Mouse (Mus musculus): ENCODE measurements at regions not wholly inside any gene's neighbourhood (a gene's known extent, or its start where the extent isn't known, plus 50 kb on each side); places are given as distances from the start of the nearest gene placed in this dataset.

GRCm38 (mm10) chr2:103143985-103144384, 70.5 kb downstream of the Apip start:
- Histone ChIP-seq H3K36me3 (ENCODE audit: insufficient read depth, low read length) (no peaks in the 10 kb centered on the region), H3K27me3 (ENCODE audit: insufficient read depth, low read length) (no peaks in the 10 kb centered on the region), H3K4me1 (replicated peaks; ENCODE audit: low read depth, low read length) (peaks cover 6% of the 10 kb centered on the region; the same call in 1 of the 2 replicates), H3K9me3 (ENCODE audit: low read length) (no peaks in the 10 kb centered on the region), H3K4me3 (replicated peaks; ENCODE audit: low read length) (no peak overlapping the region)
- TF ChIP-seq NANOG (IDR thresholded peaks at IDR 0.05; ENCODE audit: borderline replicate concordance, low read length) (no peak), CTCF (conservative IDR thresholded peaks at IDR 0.05; ENCODE audit: low read length) (no peak), POU5F1 (IDR thresholded peaks at IDR 0.05; ENCODE audit: borderline replicate concordance, low read length) (no peak)

DNA sequence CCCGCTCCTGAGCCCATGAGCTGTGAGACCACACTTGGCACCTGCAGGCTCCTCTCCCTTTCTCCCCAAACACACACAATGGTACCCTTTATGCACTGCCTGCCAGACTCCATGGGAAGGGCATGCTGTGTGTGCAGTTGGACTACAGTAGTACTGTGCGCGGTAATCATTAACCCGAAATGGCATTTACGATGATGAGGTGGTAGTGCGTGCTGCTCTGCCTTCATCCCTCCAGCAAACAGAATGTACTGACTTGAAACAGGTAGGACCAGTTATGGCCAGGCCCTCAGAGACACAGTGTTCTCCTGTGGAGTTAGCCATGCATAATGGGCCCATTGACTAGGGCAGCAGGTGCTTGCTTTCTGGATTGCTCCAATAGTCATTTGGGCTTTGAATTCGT, 70.9 kb downstream of the Apip start:
- Histone ChIP-seq H3K36me3 (ENCODE audit: insufficient read depth, low read length) (no peaks in the 10 kb centered on the region), H3K27me3 (ENCODE audit: insufficient read depth, low read length) (no peaks in the 10 kb centered on the region), H3K9me3 (ENCODE audit: low read length) (no peaks in the 10 kb centered on the region), H3K4me1 (replicated peaks; ENCODE audit: low read depth, low read length) (peaks cover 6% of the 10 kb centered on the region; the same call in 1 of the 2 replicates), H3K4me3 (replicated peaks; ENCODE audit: low read length) (no peak overlapping the region)
- TF ChIP-seq CTCF (conservative IDR thresholded peaks at IDR 0.05; ENCODE audit: low read length) = no peak
- no peak for TF ChIP-seq NANOG (IDR thresholded peaks at IDR 0.05; ENCODE audit: borderline replicate concordance, low read length)
- no peak for TF ChIP-seq POU5F1 (IDR thresholded peaks at IDR 0.05; ENCODE audit: borderline replicate concordance, low read length)

GRCm38 (mm10) chr2:103145058-103145457, 71.6 kb downstream of the Apip start:
- Histone ChIP-seq H3K36me3 (ENCODE audit: insufficient read depth, low read length) (no peaks in the 10 kb centered on the region), H3K4me3 (replicated peaks; ENCODE audit: low read length) (no peak overlapping the region), H3K4me1 (replicated peaks; ENCODE audit: low read depth, low read length) (peaks cover 6% of the 10 kb centered on the region; the same call in 1 of the 2 replicates), H3K9me3 (ENCODE audit: low read length) (no peaks in the 10 kb centered on the region), H3K27me3 (ENCODE audit: insufficient read depth, low read length) (no peaks in the 10 kb centered on the region)
- TF ChIP-seq NANOG (IDR thresholded peaks at IDR 0.05; ENCODE audit: borderline replicate concordance, low read length) (no peak), POU5F1 (IDR thresholded peaks at IDR 0.05; ENCODE audit: borderline replicate concordance, low read length) (no peak), CTCF (conservative IDR thresholded peaks at IDR 0.05; ENCODE audit: low read length) (no peak)

GRCm38 (mm10) chr2:103146132-103146531, 72.7 kb downstream of the Apip start:
- Histone ChIP-seq H3K4me3 (replicated peaks; ENCODE audit: low read length) (no peak overlapping the region), H3K9me3 (ENCODE audit: low read length) (no peaks in the 10 kb centered on the region), H3K27me3 (ENCODE audit: insufficient read depth, low read length) (no peaks in the 10 kb centered on the region), H3K36me3 (ENCODE audit: insufficient read depth, low read length) (no peaks in the 10 kb centered on the region), H3K4me1 (replicated peaks; ENCODE audit: low read depth, low read length) (peaks cover 6% of the 10 kb centered on the region; the same call in 1 of the 2 replicates)
- TF ChIP-seq POU5F1 (IDR thresholded peaks at IDR 0.05; ENCODE audit: borderline replicate concordance, low read length) = no peak
- no peak for TF ChIP-seq CTCF (conservative IDR thresholded peaks at IDR 0.05; ENCODE audit: low read length)
- no peak for TF ChIP-seq NANOG (IDR thresholded peaks at IDR 0.05; ENCODE audit: borderline replicate concordance, low read length)

- Histone ChIP-seq H3K9me3 (ENCODE audit: low read length) (no peaks in the 10 kb centered on the region), H3K4me3 (replicated peaks; ENCODE audit: low read length) (no peak overlapping the region)
- TF ChIP-seq POU5F1 (IDR thresholded peaks at IDR 0.05; ENCODE audit: borderline replicate concordance, low read length) (no peak), CTCF (conservative IDR thresholded peaks at IDR 0.05; ENCODE audit: low read length) (no peak), NANOG (IDR thresholded peaks at IDR 0.05; ENCODE audit: borderline replicate concordance, low read length) (no peak)
These were observed 79.8 kb downstream of the Apip start for GRCm38 (mm10) chr2:103153261-103153660.

GRCm38 (mm10) chr2:103167741-103168140, 94.3 kb downstream of the Apip start:
- H3K9me3 ChIP-seq (ENCODE audit: low read length) = peaks cover 6% of the 10 kb centered on the region; the same call in 1 of the 2 replicates
- no peak overlapping the region for H3K4me3 ChIP-seq (replicated peaks; ENCODE audit: low read length)
- TF ChIP-seq CTCF (conservative IDR thresholded peaks at IDR 0.05; ENCODE audit: low read length) (no peak), POU5F1 (IDR thresholded peaks at IDR 0.05; ENCODE audit: borderline replicate concordance, low read length) (no peak), NANOG (IDR thresholded peaks at IDR 0.05; ENCODE audit: borderline replicate concordance, low read length) (no peak)
- no peaks in the 10 kb centered on the region for H3K4me1 ChIP-seq (replicated peaks; ENCODE audit: low read depth, low read length)
- H3K27me3 ChIP-seq (ENCODE audit: insufficient read depth, low read length) = no peaks in the 10 kb centered on the region
- H3K36me3 ChIP-seq (ENCODE audit: insufficient read depth, low read length) = no peaks in the 10 kb centered on the region

More at GRCm38 (mm10) chr2:103153261-103153660, 79.8 kb downstream of the Apip start:
- no peaks in the 10 kb centered on the region for H3K4me1 ChIP-seq (replicated peaks; ENCODE audit: low read depth, low read length)
- no peaks in the 10 kb centered on the region for H3K36me3 ChIP-seq (ENCODE audit: insufficient read depth, low read length)
- no peaks in the 10 kb centered on the region for H3K27me3 ChIP-seq (ENCODE audit: insufficient read depth, low read length)

GRCm38 (mm10) chr2:103168266-103168665, 94.8 kb downstream of the Apip start:
- no peak for TF ChIP-seq POU5F1 (IDR thresholded peaks at IDR 0.05; ENCODE audit: borderline replicate concordance, low read length)
- no peak for TF ChIP-seq NANOG (IDR thresholded peaks at IDR 0.05; ENCODE audit: borderline replicate concordance, low read length)
- TF ChIP-seq CTCF (conservative IDR thresholded peaks at IDR 0.05; ENCODE audit: low read length) = no peak
- Histone ChIP-seq H3K9me3 (ENCODE audit: low read length) (peaks cover 6% of the 10 kb centered on the region; the same call in 1 of the 2 replicates), H3K27me3 (ENCODE audit: insufficient read depth, low read length) (no peaks in the 10 kb centered on the region), H3K4me3 (replicated peaks; ENCODE audit: low read length) (no peak overlapping the region), H3K4me1 (replicated peaks; ENCODE audit: low read depth, low read length) (no peaks in the 10 kb centered on the region), H3K36me3 (ENCODE audit: insufficient read depth, low read length) (no peaks in the 10 kb centered on the region)

GRCm38 (mm10) chr2:103177361-103177760, 103.9 kb downstream of the Apip start:
- Histone ChIP-seq H3K27me3 (ENCODE audit: insufficient read depth, low read length) (no peaks in the 10 kb centered on the region), H3K4me3 (replicated peaks; ENCODE audit: low read length) (no peak overlapping the region), H3K36me3 (ENCODE audit: insufficient read depth, low read length) (no peaks in the 10 kb centered on the region), H3K9me3 (ENCODE audit: low read length) (no peaks in the 10 kb centered on the region), H3K4me1 (replicated peaks; ENCODE audit: low read depth, low read length) (no peaks in the 10 kb centered on the region)
- no peak for TF ChIP-seq CTCF (conservative IDR thresholded peaks at IDR 0.05; ENCODE audit: low read length)

GRCm38 (mm10) chr2:103180298-103180927, 106.9 kb downstream of the Apip start:
- TF ChIP-seq CTCF (conservative IDR thresholded peaks at IDR 0.05; ENCODE audit: low read length) (no peak), NANOG (IDR thresholded peaks at IDR 0.05; ENCODE audit: borderline replicate concordance, low read length) (no peak), POU5F1 (IDR thresholded peaks at IDR 0.05; ENCODE audit: borderline replicate concordance, low read length) (no peak)
- Histone ChIP-seq H3K36me3 (ENCODE audit: insufficient read depth, low read length) (no peaks in the 10 kb centered on the region), H3K4me3 (replicated peaks; ENCODE audit: low read length) (no peak overlapping the region), H3K27me3 (ENCODE audit: insufficient read depth, low read length) (no peaks in the 10 kb centered on the region), H3K4me1 (replicated peaks; ENCODE audit: low read depth, low read length) (no peaks in the 10 kb centered on the region), H3K9me3 (ENCODE audit: low read length) (peaks cover 8% of the 10 kb centered on the region; the same call in 1 of the 2 replicates)
